Mouse (Mus musculus) liver, embryonic 18 days (tissue): ENCODE results near the gene Tmem60. TPM values are rescaled to one million over a fixed set of nuclear protein-coding genes. Genes with fewer than 3 reads are reported as not detected.

Experiments
- polyA plus RNA-seq: library from polyadenylated mRNA; depleted of rRNA; stranded (reverse); fragments of >200 nt; gene quantifications from 2 replicates; pipeline ENCODE4 v1.2.3, GENCODE M21; 2012; rRNA removed

The Tmem60 gene
- polyA plus RNA-seq = 14.5 and 14.7 TPM in 2 replicates

GRCm38 (mm10) chr5:20881915-20882800 lies at the start of gene Tmem60, which contains the start of gene Phtf2:
Gene Tmem60 (plus strand): TSS chr5:20882191.
Gene Phtf2 (minus strand): TSS chr5:20882124.

Other genes starting within 250 kb of the Tmem60 start
- 1.9 and 2.0 TPM in 2 replicates for gene Phtf2, start 67 bp upstream of the Tmem60 start, polyA plus RNA-seq
- gene Rsbn1l, start 74.2 kb downstream of the Tmem60 start, polyA plus RNA-seq = 3.9 and 4.2 TPM in 2 replicates
- 22.7 and 23.2 TPM in 2 replicates for gene Ptpn12, start 173.7 kb downstream of the Tmem60 start, polyA plus RNA-seq